Mouse (Mus musculus) kidney, embryonic 16.5 days (tissue): ENCODE results near the gene Stard10. TPM values are rescaled to one million over a fixed set of nuclear protein-coding genes. Genes with fewer than 3 reads are reported as not detected.

Experiments
- ATAC-seq: fragments of 200-750 bp; cut with Nextera tagmentation; 2 replicates; pipeline ENCODE4 v1.8.0; 2017; ENCODE audit warnings: moderate TSS enrichment; ENCODE audit not compliant: low FRiP score, low TSS enrichment
- H3K27ac ChIP-seq: fragments of 300-500 bp; sonication (generic); 2 replicates; pipeline ENCODE4 v1.5.1; 2014; ENCODE audit warnings: low read length
- H3K27me3 ChIP-seq: fragments of 300-500 bp; sonication (generic); 2 replicates; pipeline ENCODE4 v1.6.1; 2014; ENCODE audit warnings: low read length, control low read depth, mixed read lengths; ENCODE audit not compliant: insufficient read depth
- H3K36me3 ChIP-seq: fragments of 300-500 bp; sonication (generic); 2 replicates; pipeline ENCODE4 v1.6.1; 2014; ENCODE audit warnings: low read length, control low read depth, mixed read lengths; ENCODE audit not compliant: insufficient read depth
- H3K4me1 ChIP-seq: fragments of 300-500 bp; sonication (generic); 2 replicates; pipeline ENCODE4 v1.6.1; 2014; ENCODE audit warnings: low read length, control low read depth, mixed read lengths; ENCODE audit not compliant: insufficient read depth
- H3K4me2 ChIP-seq: fragments of 300-500 bp; sonication (generic); replicated peaks from 2 replicates; pipeline ENCODE4 v1.6.1; 2014; ENCODE audit warnings: low read depth, low read length
- H3K4me3 ChIP-seq: fragments of 300-500 bp; sonication (generic); 2 replicates; pipeline ENCODE4 v1.5.1; 2014; ENCODE audit warnings: mild to moderate bottlenecking, low read length
- H3K9ac ChIP-seq: fragments of 300-500 bp; sonication (generic); replicated peaks from 2 replicates; pipeline ENCODE4 v1.6.1; 2014; ENCODE audit warnings: low read length
- H3K9me3 ChIP-seq: fragments of 300-500 bp; sonication (generic); 2 replicates; pipeline ENCODE4 v1.6.1; 2016; ENCODE audit warnings: low read length, control low read depth
- WGBS: fragments of 180-500 bp; shearing (Covaris S2); extraction: QIAGEN DNeasy Blood & Tissue Kit; methylation state at CpG from one replicate; pipeline ENCODE4 v1.1.7; 2014; 5-methylcytosine and 5-hydroxymethylcytosine counted together
- polyA plus RNA-seq: library from polyadenylated mRNA; unstranded; fragments of >200 nt; fragmentation: Nextera tagmentation; extraction: Ambion mirVana; gene quantifications from 2 replicates; pipeline ENCODE4 v1.2.1, GENCODE M21; 2015

The Stard10 gene
- polyA plus RNA-seq, result 57.7 and 66.8 TPM in 2 replicates

GRCm38 (mm10) chr7:101317014-101317413 lies at the start of gene Stard10:
Gene Stard10 (plus strand): TSS chr7:101317086.
- H3K4me3 ChIP-seq, result no peak within 1 kb of the TSS
- peaks cover 14% of the 10 kb centered on the region for H3K4me1 ChIP-seq
- WGBS, result 70% methylated on average over 3 of the region's 3 CpGs
- no peak within 1 kb of the TSS for H3K27ac ChIP-seq
- no peak within 1 kb of the TSS for H3K4me2 ChIP-seq
- H3K9ac ChIP-seq, result no peak within 1 kb of the TSS
- H3K27me3 ChIP-seq, result no peaks in the 10 kb centered on the region
- H3K9me3 ChIP-seq, result no peaks in the 10 kb centered on the region
- ATAC-seq, result no peak
- H3K36me3 ChIP-seq, result no peaks in the 10 kb centered on the region

DNA sequence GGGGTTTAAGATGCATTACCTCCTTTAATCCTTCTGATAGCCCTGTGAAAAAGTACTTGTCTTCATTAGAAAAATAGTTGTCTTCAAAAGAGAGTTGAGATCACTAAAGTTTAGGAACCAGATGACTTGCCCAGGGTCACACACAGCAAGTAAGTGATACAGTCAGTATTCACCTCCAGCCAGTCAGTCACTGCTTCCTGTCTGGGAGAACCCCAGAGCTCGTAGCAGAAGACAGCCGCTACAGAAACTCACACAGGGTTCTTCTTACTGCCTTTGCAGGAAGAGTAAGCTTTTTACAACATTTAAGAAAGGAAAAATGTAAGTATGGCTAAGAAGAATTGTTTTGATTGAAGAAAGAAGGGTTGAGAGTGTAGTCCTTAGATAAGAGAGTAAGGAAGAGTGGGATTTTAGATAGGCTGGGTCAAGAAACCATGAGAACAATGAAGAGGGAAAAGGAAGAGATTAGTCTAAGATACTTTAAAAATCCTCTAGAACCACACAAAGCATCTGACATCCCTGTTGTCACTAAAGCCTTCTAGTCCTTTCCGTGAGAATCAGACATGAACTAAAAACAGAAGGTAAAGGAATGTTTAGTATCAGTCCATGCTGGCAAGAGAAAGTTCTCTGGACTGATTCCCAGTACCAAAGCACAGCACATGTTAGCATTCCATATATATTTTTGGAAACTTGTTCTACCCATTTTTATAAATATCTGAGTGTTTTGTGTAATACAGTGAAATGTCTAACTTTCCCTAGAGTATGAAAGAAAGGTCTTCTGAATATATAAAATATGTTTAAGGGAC lies 49.2 kb upstream of the Stard10 start:
- Histone ChIP-seq H3K4me2 (no peak overlapping the region), H3K9ac (no peak overlapping the region), H3K4me3 (no peak overlapping the region), H3K36me3 (peaks cover 13% of the 10 kb centered on the region; the same call in 1 of the 2 replicates), H3K9me3 (no peaks in the 10 kb centered on the region), H3K27me3 (no peaks in the 10 kb centered on the region), H3K27ac (peak overlapping the region; percentile 50; the same call in 1 of the 2 replicates), H3K4me1 (no peaks in the 10 kb centered on the region)
- ATAC-seq, result no peak
- 66% methylated on average over 3 of the region's 3 CpGs for WGBS

- H3K27ac ChIP-seq, result no peak overlapping the region
- WGBS, result 76% methylated on average over 1 of the region's 1 CpGs
- ATAC-seq, result no peak
- peaks cover 17% of the 10 kb centered on the region; the same call in 1 of the 2 replicates for H3K36me3 ChIP-seq
- no peak overlapping the region for H3K4me3 ChIP-seq
- H3K9me3 ChIP-seq, result no peaks in the 10 kb centered on the region
- H3K4me2 ChIP-seq, result no peak overlapping the region
- H3K9ac ChIP-seq, result no peak overlapping the region
- H3K4me1 ChIP-seq, result no peaks in the 10 kb centered on the region
- no peaks in the 10 kb centered on the region for H3K27me3 ChIP-seq
These were observed 45.3 kb upstream of the Stard10 start for GRCm38 (mm10) chr7:101271602-101272001.

- peaks cover 27% of the 10 kb centered on the region; the same call in 1 of the 2 replicates for H3K36me3 ChIP-seq
- H3K27ac ChIP-seq, result no peak overlapping the region
- no peaks in the 10 kb centered on the region for H3K27me3 ChIP-seq
- no peaks in the 10 kb centered on the region for H3K4me1 ChIP-seq
- H3K9me3 ChIP-seq, result no peaks in the 10 kb centered on the region
- H3K4me3 ChIP-seq, result no peak overlapping the region
- H3K9ac ChIP-seq, result no peak overlapping the region
- ATAC-seq, result no peak
- no peak overlapping the region for H3K4me2 ChIP-seq
- 79% methylated on average over 8 of the region's 8 CpGs for WGBS
These were observed 44.3 kb upstream of the Stard10 start for GRCm38 (mm10) chr7:101272466-101273160.

DNA sequence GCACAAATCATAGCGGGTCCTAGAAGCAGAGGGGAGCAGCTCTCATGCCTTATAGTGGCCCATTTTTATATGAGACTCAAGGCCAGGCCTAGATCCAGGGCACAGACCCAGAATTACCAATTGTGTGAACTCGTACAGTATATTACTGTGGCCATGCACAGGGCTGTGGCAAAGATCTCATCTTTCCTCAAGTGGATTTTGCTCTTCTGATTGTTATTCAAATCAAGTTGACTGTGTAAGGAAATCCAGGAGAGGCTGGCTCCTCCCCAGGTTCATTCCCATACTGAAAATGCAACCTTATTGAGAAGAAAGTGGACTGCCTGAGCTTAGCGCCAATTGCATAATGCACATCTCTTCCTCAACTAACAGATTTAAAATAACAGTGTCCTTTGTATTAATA lies 34.2 kb upstream of the Stard10 start:
- Histone ChIP-seq H3K4me3 (no peak overlapping the region), H3K4me2 (no peak overlapping the region), H3K4me1 (no peaks in the 10 kb centered on the region), H3K36me3 (peaks cover 42% of the 10 kb centered on the region), H3K9me3 (no peaks in the 10 kb centered on the region), H3K27ac (no peak overlapping the region), H3K9ac (no peak overlapping the region), H3K27me3 (no peaks in the 10 kb centered on the region)
- no peak for ATAC-seq
- 92% methylated on average over 3 of the region's 3 CpGs for WGBS

- Histone ChIP-seq H3K4me3 (no peak overlapping the region), H3K27me3 (no peaks in the 10 kb centered on the region), H3K27ac (no peak overlapping the region), H3K4me1 (no peaks in the 10 kb centered on the region), H3K4me2 (no peak overlapping the region), H3K36me3 (peaks cover 28% of the 10 kb centered on the region), H3K9ac (no peak overlapping the region), H3K9me3 (no peaks in the 10 kb centered on the region)
- ATAC-seq, result no peak
- 58% methylated on average over 1 of the region's 1 CpGs for WGBS
These were observed 32.4 kb upstream of the Stard10 start for GRCm38 (mm10) chr7:101284504-101284903.

DNA sequence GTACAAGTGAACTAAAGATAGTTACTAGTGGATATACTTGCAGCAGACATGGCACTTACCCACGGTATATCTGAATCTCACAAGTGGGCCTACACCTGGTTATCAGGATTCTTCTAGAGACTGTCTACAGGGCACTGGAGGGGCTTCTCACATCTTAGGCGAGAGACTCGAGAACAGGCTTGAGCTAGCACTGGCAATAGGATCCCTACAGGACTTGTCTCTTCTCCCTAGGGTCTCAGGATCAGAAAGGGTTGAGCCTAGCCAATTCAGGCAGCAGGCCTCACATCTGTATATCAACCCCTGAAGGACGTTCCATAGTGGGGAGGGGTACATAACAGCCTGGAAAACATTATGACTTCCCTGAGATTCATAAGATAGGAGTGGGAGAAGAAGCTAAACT lies 30.0 kb upstream of the Stard10 start:
- no peaks in the 10 kb centered on the region for H3K27me3 ChIP-seq
- H3K36me3 ChIP-seq, result peaks cover 24% of the 10 kb centered on the region
- H3K9ac ChIP-seq, result no peak overlapping the region
- ATAC-seq, result no peak
- no peaks in the 10 kb centered on the region for H3K4me1 ChIP-seq
- no peak overlapping the region for H3K4me2 ChIP-seq
- H3K9me3 ChIP-seq, result no peaks in the 10 kb centered on the region
- H3K27ac ChIP-seq, result no peak overlapping the region
- H3K4me3 ChIP-seq, result no peak overlapping the region
- WGBS, result 80% methylated on average over 4 of the region's 4 CpGs

DNA sequence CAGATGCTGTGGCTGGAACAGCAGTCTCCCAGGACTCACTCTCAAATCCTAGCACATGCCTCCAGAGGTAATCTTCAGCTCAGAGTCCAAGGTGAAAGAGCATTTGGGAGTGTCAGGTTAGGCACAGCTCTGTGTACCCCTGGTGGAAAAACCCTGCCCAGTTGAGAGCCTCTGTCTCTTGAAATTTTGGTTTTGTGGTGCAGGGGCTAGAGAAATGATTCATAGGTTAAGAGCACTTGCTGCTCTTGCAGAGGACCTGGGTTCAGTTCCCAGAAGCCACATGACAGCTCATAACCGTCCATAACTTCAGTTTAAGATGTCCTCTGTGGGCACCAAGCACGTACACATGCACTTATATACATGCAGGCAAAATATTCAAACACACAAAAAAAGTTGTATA lies 29.1 kb upstream of the Stard10 start:
- H3K9me3 ChIP-seq, result no peaks in the 10 kb centered on the region
- H3K4me3 ChIP-seq, result no peak overlapping the region
- no peaks in the 10 kb centered on the region for H3K27me3 ChIP-seq
- H3K9ac ChIP-seq, result no peak overlapping the region
- ATAC-seq, result no peak
- no peaks in the 10 kb centered on the region for H3K4me1 ChIP-seq
- 0 out of 2 replicates have a peak overlapping the region, but pooled peaks have one; percentile 10 for H3K27ac ChIP-seq
- 85% methylated on average over 2 of the region's 2 CpGs for WGBS
- H3K36me3 ChIP-seq, result peaks cover 22% of the 10 kb centered on the region
- H3K4me2 ChIP-seq, result no peak overlapping the region

DNA sequence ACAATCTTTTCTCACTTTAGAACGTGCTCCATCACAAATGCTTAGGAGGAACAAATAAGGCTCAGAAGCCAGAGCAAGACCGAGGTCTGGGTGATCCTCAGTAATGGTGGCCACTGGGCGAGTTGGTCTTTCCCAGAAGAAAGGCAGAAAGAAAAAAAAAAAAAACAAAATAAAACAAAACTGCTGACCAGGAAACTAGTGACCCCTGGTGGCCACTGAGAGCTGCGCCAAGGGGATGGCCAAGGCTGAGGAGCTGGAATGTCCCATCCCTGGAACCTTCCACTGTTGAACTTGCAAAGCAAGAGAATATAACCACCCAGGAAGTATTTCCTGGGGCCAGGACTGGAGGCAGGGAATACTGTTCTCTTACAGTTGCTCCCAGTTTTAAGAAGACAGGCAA lies 28.4 kb upstream of the Stard10 start:
- Histone ChIP-seq H3K4me1 (no peaks in the 10 kb centered on the region), H3K4me2 (no peak overlapping the region), H3K36me3 (peaks cover 16% of the 10 kb centered on the region), H3K9ac (no peak overlapping the region), H3K27ac (0 out of 2 replicates have a peak overlapping the region, but pooled peaks have one; percentile 10), H3K9me3 (no peaks in the 10 kb centered on the region), H3K27me3 (no peaks in the 10 kb centered on the region), H3K4me3 (no peak overlapping the region)
- ATAC-seq, result no peak
- 36% methylated on average over 4 of the region's 4 CpGs for whole genome bisulfite sequencing

- no peak for ATAC-seq
- Histone ChIP-seq H3K4me2 (no peak overlapping the region), H3K27ac (no peak overlapping the region), H3K4me1 (no peaks in the 10 kb centered on the region), H3K27me3 (no peaks in the 10 kb centered on the region), H3K9ac (no peak overlapping the region), H3K4me3 (no peak overlapping the region), H3K9me3 (no peaks in the 10 kb centered on the region), H3K36me3 (peaks cover 11% of the 10 kb centered on the region)
- 87% methylated on average over 10 of the region's 10 CpGs for WGBS
These were observed 26.5 kb upstream of the Stard10 start for GRCm38 (mm10) chr7:101290401-101290800.
